Mouse (Mus musculus) megakaryocyte, embryonic 14.5 days (primary cell): ENCODE results near the gene Cdk6. TPM values are rescaled to one million over a fixed set of nuclear protein-coding genes. Genes with fewer than 3 reads are reported as not detected.

Source experiments
- H3K27me3 ChIP-seq: replicated peaks from 2 replicates; pipeline ENCODE3; 2012; ENCODE audit warnings: inconsistent platforms
- H3K36me3 ChIP-seq: replicated peaks from 2 replicates; pipeline ENCODE3; 2012; ENCODE audit warnings: low read length, inconsistent platforms, mixed read lengths
- H3K4me1 ChIP-seq: 2 replicates; pipeline ENCODE4 v1.6.1; 2012; ENCODE audit warnings: inconsistent platforms
- H3K4me3 ChIP-seq: replicated peaks from 2 replicates; pipeline ENCODE3; 2012; ENCODE audit warnings: moderate library complexity, mild to moderate bottlenecking, inconsistent platforms
- H3K9me3 ChIP-seq: 2 replicates; pipeline ENCODE4 v1.6.1; 2012; ENCODE audit warnings: inconsistent platforms
- FLI1 ChIP-seq: IDR thresholded peaks from 2 replicates; pipeline ENCODE4 v1.6.1; 2012; ENCODE audit warnings: low read length, inconsistent platforms, mixed read lengths
- GATA1 ChIP-seq: IDR thresholded peaks from 3 replicates; pipeline ENCODE4 v1.6.1; 2012; ENCODE audit warnings: mixed read lengths, low read length, inconsistent platforms, borderline replicate concordance
- polyA plus RNA-seq: library from polyadenylated mRNA; stranded (reverse); fragments of >175 nt; gene quantifications from 2 replicates; pipeline ENCODE4 v1.2.3, GENCODE M21; 2012; ENCODE audit warnings: low replicate concordance; ENCODE audit not compliant: insufficient read depth

Cdk6 gene
- polyA plus RNA-seq, 1 experiment, result 9.5 TPM

GRCm38 (mm10) chr5:3493968-3494367, 152.7 kb downstream of the Cdk6 start:
- Histone ChIP-seq H3K36me3 (peaks cover 33% of the 10 kb centered on the region), H3K4me3 (peak overlapping the region; percentile 73), H3K9me3 (no peaks in the 10 kb centered on the region), H3K4me1 (peaks cover 96% of the 10 kb centered on the region), H3K27me3 (no peaks in the 10 kb centered on the region)
- TF ChIP-seq FLI1 (no peak), GATA1 (no peak)

- Histone ChIP-seq H3K4me1 (peaks cover 96% of the 10 kb centered on the region), H3K27me3 (no peaks in the 10 kb centered on the region), H3K4me3 (peak overlapping the region; percentile 73), H3K36me3 (peaks cover 28% of the 10 kb centered on the region), H3K9me3 (no peaks in the 10 kb centered on the region)
- TF ChIP-seq GATA1 (no peak), FLI1 (no peak)
Measured at GRCm38 (mm10) chr5:3494452-3495187, 153.3 kb downstream of the Cdk6 start.

- peak overlapping the region; percentile 82 for H3K4me3 ChIP-seq
- no peaks in the 10 kb centered on the region for H3K27me3 ChIP-seq
- peaks cover 99% of the 10 kb centered on the region for H3K4me1 ChIP-seq
- peaks cover 19% of the 10 kb centered on the region for H3K36me3 ChIP-seq
- no peaks in the 10 kb centered on the region for H3K9me3 ChIP-seq
- TF ChIP-seq GATA1 (no peak), FLI1 (no peak)
Measured at GRCm38 (mm10) chr5:3497505-3497925, 156.2 kb downstream of the Cdk6 start.

GRCm38 (mm10) chr5:3500298-3500697, 159.0 kb downstream of the Cdk6 start:
- Histone ChIP-seq H3K9me3 (no peaks in the 10 kb centered on the region), H3K4me3 (peak overlapping the region; percentile 28), H3K27me3 (no peaks in the 10 kb centered on the region), H3K36me3 (peaks cover 7% of the 10 kb centered on the region), H3K4me1 (peaks cover 99% of the 10 kb centered on the region)
- TF ChIP-seq FLI1 (no peak), GATA1 (no peak)

- no peaks in the 10 kb centered on the region for H3K27me3 ChIP-seq
- peaks cover 100% of the 10 kb centered on the region for H3K4me1 ChIP-seq
- H3K9me3 ChIP-seq, result no peaks in the 10 kb centered on the region
- H3K4me3 ChIP-seq, result peak overlapping the region; percentile 87
- H3K36me3 ChIP-seq, result peaks cover 7% of the 10 kb centered on the region
- no peak for TF ChIP-seq GATA1
- TF ChIP-seq FLI1, result no peak
Measured at GRCm38 (mm10) chr5:3500957-3501563, 159.8 kb downstream of the Cdk6 start.

- H3K4me1 ChIP-seq, result peaks cover 99% of the 10 kb centered on the region
Measured at GRCm38 (mm10) chr5:3501564-3502001, 160.3 kb downstream of the Cdk6 start.

GRCm38 (mm10) chr5:3502610-3503350, 161.5 kb downstream of the Cdk6 start:
- Histone ChIP-seq H3K27me3 (no peaks in the 10 kb centered on the region), H3K36me3 (peaks cover 16% of the 10 kb centered on the region), H3K9me3 (no peaks in the 10 kb centered on the region), H3K4me3 (peak overlapping the region; percentile 87), H3K4me1 (peaks cover 99% of the 10 kb centered on the region)
- TF ChIP-seq GATA1 (no peak), FLI1 (no peak)

More at GRCm38 (mm10) chr5:3501564-3502001, 160.3 kb downstream of the Cdk6 start:
- no peak for TF ChIP-seq GATA1
- TF ChIP-seq FLI1, result no peak
- H3K4me3 ChIP-seq, result peak overlapping the region; percentile 87
- no peaks in the 10 kb centered on the region for H3K27me3 ChIP-seq
- H3K36me3 ChIP-seq, result peaks cover 9% of the 10 kb centered on the region
- H3K9me3 ChIP-seq, result no peaks in the 10 kb centered on the region

GRCm38 (mm10) chr5:3503373-3503772, 162.1 kb downstream of the Cdk6 start:
- TF ChIP-seq GATA1, result no peak
- no peak for TF ChIP-seq FLI1
- Histone ChIP-seq H3K36me3 (peaks cover 16% of the 10 kb centered on the region), H3K9me3 (no peaks in the 10 kb centered on the region), H3K4me3 (peak overlapping the region; percentile 87), H3K27me3 (no peaks in the 10 kb centered on the region), H3K4me1 (peaks cover 95% of the 10 kb centered on the region)

- Histone ChIP-seq H3K4me3 (peak overlapping the region; percentile 67), H3K27me3 (no peaks in the 10 kb centered on the region), H3K9me3 (no peaks in the 10 kb centered on the region), H3K36me3 (peaks cover 16% of the 10 kb centered on the region), H3K4me1 (peaks cover 94% of the 10 kb centered on the region)
- no peak for TF ChIP-seq FLI1
- no peak for TF ChIP-seq GATA1
Measured at GRCm38 (mm10) chr5:3503836-3504323, 162.6 kb downstream of the Cdk6 start.
